Mouse (Mus musculus) G1E (cell line): ENCODE data around the gene Gm29735. TPM values are rescaled to one million over a fixed set of nuclear protein-coding genes. Genes with fewer than 3 reads are reported as not detected.
"Not testable (repeated sequence)": the region's sequence is repeated elsewhere in the genome, so short reads cannot be mapped to it uniquely, and the experiment has no call there.

Experiments used
- ATAC-seq: 2 replicates; pipeline ENCODE4 v1.8.0; 2016; ENCODE audit warnings: mild to moderate bottlenecking; ENCODE audit not compliant: insufficient number of reproducible peaks, poor library complexity, low FRiP score, severe bottlenecking; ENCODE audit errors: extremely low read depth
- DNase-seq: peaks from one replicate; pipeline ENCODE4 v3.0.0; 2012; ENCODE audit warnings: low spot score
- H3K27me3 ChIP-seq: 2 replicates; pipeline ENCODE4 v1.6.1; 2012; ENCODE audit warnings: mild to moderate bottlenecking, low read length, inconsistent platforms; ENCODE audit not compliant: insufficient read depth
- H3K36me3 ChIP-seq: replicated peaks from 2 replicates; pipeline ENCODE3; 2012; ENCODE audit warnings: mild to moderate bottlenecking, inconsistent platforms
- H3K4me1 ChIP-seq: 2 replicates; pipeline ENCODE4 v1.6.1; 2012; ENCODE audit warnings: low read depth, low read length, inconsistent platforms, mixed read lengths; ENCODE audit not compliant: insufficient read depth
- H3K4me3 ChIP-seq: 2 replicates; pipeline ENCODE4 v1.5.1; 2012; ENCODE audit warnings: low read depth, mild to moderate bottlenecking, inconsistent platforms, low read length, moderate library complexity, mixed read lengths
- H3K9me3 ChIP-seq: replicated peaks from 2 replicates; pipeline ENCODE4 v1.6.1; 2012; ENCODE audit warnings: inconsistent platforms
- CTCF ChIP-seq: IDR thresholded peaks from 2 replicates; pipeline ENCODE4 v1.5.1; 2012; ENCODE audit warnings: low read depth, low read length, inconsistent platforms, mixed read lengths
- GATA1 ChIP-seq: IDR thresholded peaks from 2 replicates; pipeline ENCODE4 v1.6.1; 2012; ENCODE audit warnings: borderline replicate concordance, low read length, inconsistent platforms, mixed read lengths
- GATA2 ChIP-seq: IDR thresholded peaks from 2 replicates; pipeline ENCODE4 v1.6.1; 2012; ENCODE audit warnings: low read depth, low read length, inconsistent platforms, borderline replicate concordance
- POLR2AphosphoS5 ChIP-seq: IDR thresholded peaks from 2 replicates; pipeline ENCODE4 v1.6.1; 2012; ENCODE audit warnings: low read depth, low read length, inconsistent platforms; ENCODE audit not compliant: insufficient replicate concordance
- TAL1 ChIP-seq: conservative IDR thresholded peaks from 2 replicates; pipeline ENCODE4 v1.6.1; 2012; ENCODE audit warnings: low read depth, low read length, inconsistent platforms, mixed read lengths
- polyA plus RNA-seq: library from polyadenylated mRNA; stranded (reverse); fragments of >175 nt; gene quantifications from 2 replicates; pipeline ENCODE4 v1.2.3, GENCODE M21; 2012
- total RNA-seq, 2 experiments: library from RNA; stranded (forward) in 1 of 2; stranded (reverse) in 1 of 2; fragments of 200-1000 nt in 1 of 2; fragments of >200 nt in 1 of 2; fragmentation: Nextera tagmentation in 1 of 2; gene quantifications; 2 replicates each; pipeline ENCODE4 v1.2.3; 2014 to 2017

Gene Gm29735
- total and polyA plus RNA-seq, 3 experiments, result not detected

DNA sequence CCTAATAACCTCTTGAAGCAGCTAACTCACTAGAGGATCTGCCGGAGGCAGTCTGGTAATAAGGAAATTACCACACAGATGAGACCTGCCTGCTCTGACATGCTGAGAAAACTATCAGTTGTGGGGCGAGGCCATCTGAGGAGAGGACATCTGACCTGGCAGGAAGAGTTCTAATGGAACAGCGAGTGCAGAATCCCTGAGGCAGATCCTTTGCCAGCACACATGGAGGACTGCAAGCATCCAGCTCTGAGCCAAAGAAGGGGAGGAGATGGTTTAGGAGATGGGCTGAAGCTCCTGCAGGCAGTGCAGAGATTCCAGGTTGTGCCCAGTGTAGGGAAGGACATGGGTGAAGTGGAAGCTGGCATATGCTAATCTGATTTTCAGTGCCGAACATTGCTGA lies 4.7 kb downstream of the Gm29735 start:
- Histone ChIP-seq H3K9me3 (no peaks in the 10 kb centered on the region), H3K4me3 (no peak overlapping the region), H3K36me3 (no peaks in the 10 kb centered on the region), H3K4me1 (no peaks in the 10 kb centered on the region), H3K27me3 (no peaks in the 10 kb centered on the region)
- DNase-seq (no peak), ATAC-seq (no peak)
- no peak for TF ChIP-seq TAL1
- no peak for TF ChIP-seq POLR2AphosphoS5
- TF ChIP-seq GATA1, result no peak
- TF ChIP-seq GATA2, result no peak

DNA sequence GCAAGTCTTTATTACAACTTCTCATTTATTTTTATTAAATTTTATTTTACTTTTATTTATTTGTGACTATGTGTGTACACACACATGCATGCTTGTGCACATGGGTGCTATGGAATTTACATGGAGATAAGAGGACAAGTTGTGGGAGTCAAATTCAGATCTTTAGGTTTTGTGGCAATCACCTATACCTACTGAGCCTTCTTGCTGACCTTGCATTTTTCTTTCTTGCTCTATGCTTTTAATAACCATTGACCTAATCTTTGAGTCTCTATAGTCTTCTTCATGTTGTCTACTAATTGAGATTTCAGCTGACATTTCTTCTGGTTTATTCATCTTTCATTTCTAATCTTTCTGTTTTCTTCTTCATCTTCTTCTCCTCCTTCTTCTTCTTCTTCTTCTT lies 8.3 kb downstream of the Gm29735 start:
- H3K27me3 ChIP-seq, result peaks cover under 1% of the 10 kb centered on the region; the same call in 1 of the 2 replicates
- no peak for TF ChIP-seq GATA1
- no peak for TF ChIP-seq GATA2
- TF ChIP-seq CTCF, result no peak
- no peak for TF ChIP-seq POLR2AphosphoS5
- TF ChIP-seq TAL1, result no peak
- H3K4me3 ChIP-seq, result no peak overlapping the region
- H3K36me3 ChIP-seq, result no peaks in the 10 kb centered on the region
- H3K9me3 ChIP-seq, result no peaks in the 10 kb centered on the region
- H3K4me1 ChIP-seq, result no peaks in the 10 kb centered on the region
- ATAC-seq (no peak), DNase-seq (no peak)

DNA sequence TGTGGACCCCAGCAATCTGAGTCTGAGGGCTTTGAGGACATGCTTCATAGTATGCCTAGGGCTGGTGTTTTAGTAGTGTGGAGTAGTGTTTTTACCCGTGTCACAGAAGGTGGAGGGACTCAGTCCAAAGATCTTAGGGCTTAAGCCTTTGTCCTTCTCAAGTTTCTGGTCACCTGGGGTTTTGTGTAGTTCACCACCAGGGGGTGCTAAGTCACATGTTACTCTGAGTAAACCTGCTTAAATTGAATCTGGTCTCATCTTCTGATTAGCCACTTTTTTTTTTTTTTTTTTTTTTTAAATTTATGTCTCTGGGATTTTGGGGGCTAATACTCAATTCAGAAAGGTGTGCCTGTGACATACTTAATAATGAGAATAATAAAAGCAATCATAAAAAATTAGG lies 10.9 kb downstream of the Gm29735 start:
- no peaks in the 10 kb centered on the region for H3K9me3 ChIP-seq
- TF ChIP-seq TAL1, result no peak
- no peak overlapping the region for H3K4me3 ChIP-seq
- DNase-seq (peak; percentile 32), ATAC-seq (no peak)
- no peaks in the 10 kb centered on the region for H3K4me1 ChIP-seq
- H3K27me3 ChIP-seq, result peaks cover 2% of the 10 kb centered on the region; the same call in 1 of the 2 replicates
- H3K36me3 ChIP-seq, result no peaks in the 10 kb centered on the region

DNA sequence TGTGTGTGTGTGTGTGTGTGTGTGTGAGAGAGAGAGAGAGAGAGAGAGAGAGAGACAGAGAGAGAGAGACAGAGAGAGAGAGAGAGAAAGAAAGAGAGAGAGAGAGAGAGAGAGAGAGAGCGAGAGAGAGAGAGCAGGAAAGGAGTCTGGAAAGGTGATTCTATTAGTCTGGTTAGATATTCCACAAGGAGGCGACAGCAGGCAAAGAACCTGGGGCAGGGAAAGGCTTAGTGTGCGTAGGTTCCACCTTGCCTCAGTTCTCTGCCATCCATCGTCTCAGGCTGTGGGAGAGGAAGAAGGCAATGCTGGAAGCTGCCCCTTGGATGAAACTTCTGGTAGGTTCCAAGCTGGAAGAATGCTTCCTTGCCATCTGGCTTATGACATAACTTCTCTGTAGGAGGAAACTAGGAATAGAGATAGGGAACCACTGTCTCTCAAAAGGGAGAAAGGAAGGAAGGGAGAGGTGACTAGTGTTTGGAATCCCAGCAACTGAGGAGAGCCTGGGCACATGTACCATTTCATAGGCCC lies 11.4 kb downstream of the Gm29735 start:
- no peaks in the 10 kb centered on the region for H3K9me3 ChIP-seq
- DNase-seq (no peak), ATAC-seq (no peak)
- H3K27me3 ChIP-seq, result peaks cover 2% of the 10 kb centered on the region; the same call in 1 of the 2 replicates
- no peaks in the 10 kb centered on the region for H3K4me1 ChIP-seq
- H3K36me3 ChIP-seq, result no peaks in the 10 kb centered on the region
- H3K4me3 ChIP-seq, result no peak overlapping the region
- TF ChIP-seq GATA1 (no peak), CTCF (no peak), TAL1 (no peak), POLR2AphosphoS5 (no peak), GATA2 (no peak)

DNA sequence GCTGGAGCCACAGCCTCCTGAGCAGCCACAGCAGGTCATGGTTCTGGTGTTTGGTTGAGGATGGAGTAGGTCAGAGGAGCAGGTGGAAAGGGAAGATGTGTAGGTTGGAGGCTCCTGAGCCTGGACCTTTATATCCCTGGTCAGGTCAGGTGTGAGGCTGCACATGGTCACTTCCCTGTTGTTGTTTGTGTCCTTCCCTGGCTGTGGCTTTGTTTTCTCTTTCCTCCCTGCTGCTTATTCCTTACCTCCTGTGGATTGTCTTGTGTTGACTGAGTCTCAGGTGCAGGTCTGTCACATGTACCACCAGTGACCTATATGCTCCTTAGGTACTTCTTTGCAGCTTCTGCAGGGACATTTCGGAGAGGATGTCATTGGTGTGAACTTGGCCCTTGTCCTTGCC lies 12.4 kb downstream of the Gm29735 start, which contains the start of gene Gm45337:
TSS of gene Gm45337 (minus strand) at position 101 of the 400 bp plus-strand sequence.
- Histone ChIP-seq H3K9me3 (no peaks in the 10 kb centered on the region), H3K4me1 (no peaks in the 10 kb centered on the region), H3K4me3 (no peak within 1 kb of the TSS), H3K36me3 (no peaks in the 10 kb centered on the region), H3K27me3 (peaks cover 2% of the 10 kb centered on the region; the same call in 1 of the 2 replicates)
- DNase-seq (peak; percentile 6), ATAC-seq (no peak)
- TF ChIP-seq GATA2, result no peak
- no peak for TF ChIP-seq CTCF
- no peak for TF ChIP-seq TAL1
- TF ChIP-seq POLR2AphosphoS5, result no peak
- no peak for TF ChIP-seq GATA1

DNA sequence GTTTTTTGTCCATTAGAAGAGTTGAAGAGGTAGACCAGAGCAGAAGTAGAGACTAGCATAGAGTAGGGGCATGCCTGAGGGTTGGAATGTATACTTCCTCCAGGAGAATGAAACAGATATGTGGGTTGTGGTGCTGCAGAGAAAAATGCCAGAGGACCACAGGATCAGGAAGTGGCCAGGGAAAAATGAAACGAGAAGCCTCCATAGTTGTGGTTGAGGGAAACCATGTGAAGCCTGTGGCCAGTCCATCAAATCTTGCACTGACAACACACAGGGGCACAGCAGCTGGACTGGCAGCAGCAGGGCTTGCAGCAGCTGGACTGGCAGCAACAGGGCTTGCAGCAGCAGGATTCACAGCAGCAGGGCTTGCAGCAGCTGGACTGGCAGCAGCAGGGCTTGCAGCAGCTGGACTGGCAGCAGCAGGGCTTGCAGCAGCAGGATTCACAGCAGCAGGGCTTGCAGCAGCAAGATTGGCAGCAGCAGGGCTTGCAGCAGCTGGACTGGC lies 13.4 kb downstream of the Gm29735 start:
- not testable (repeated sequence) for DNase-seq, H3K36me3 ChIP-seq, H3K9me3 ChIP-seq, H3K27me3 ChIP-seq, H3K4me1 ChIP-seq, H3K4me3 ChIP-seq, ATAC-seq

DNA sequence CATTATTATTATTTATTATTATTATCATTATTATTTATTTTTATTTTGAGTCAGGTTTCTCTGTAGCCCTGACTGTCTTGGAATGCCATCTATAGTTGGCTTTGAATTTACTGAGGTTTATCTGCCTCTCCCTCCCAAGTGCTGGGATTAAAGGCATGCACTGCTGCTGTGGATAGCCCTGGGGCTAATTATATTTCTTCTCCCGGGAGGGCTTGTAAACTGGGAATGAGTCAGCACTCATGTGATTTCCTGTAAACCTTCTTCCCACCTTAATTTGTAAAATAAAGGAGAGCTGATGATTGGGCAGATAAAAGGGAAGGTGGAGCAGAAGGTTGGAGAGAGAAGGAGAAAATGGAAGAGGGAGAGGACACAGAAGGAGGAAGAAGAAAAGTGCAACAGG lies 16.2 kb downstream of the Gm29735 start:
- DNase-seq (no peak), ATAC-seq (no peak)
- TF ChIP-seq TAL1, result no peak
- TF ChIP-seq GATA2, result no peak
- TF ChIP-seq POLR2AphosphoS5, result no peak
- TF ChIP-seq CTCF, result no peak
- no peak for TF ChIP-seq GATA1
- no peaks in the 10 kb centered on the region for H3K36me3 ChIP-seq
- no peaks in the 10 kb centered on the region for H3K9me3 ChIP-seq
- H3K4me3 ChIP-seq, result no peak overlapping the region
- H3K4me1 ChIP-seq, result no peaks in the 10 kb centered on the region
- H3K27me3 ChIP-seq, result peaks cover 2% of the 10 kb centered on the region; the same call in 1 of the 2 replicates

DNA sequence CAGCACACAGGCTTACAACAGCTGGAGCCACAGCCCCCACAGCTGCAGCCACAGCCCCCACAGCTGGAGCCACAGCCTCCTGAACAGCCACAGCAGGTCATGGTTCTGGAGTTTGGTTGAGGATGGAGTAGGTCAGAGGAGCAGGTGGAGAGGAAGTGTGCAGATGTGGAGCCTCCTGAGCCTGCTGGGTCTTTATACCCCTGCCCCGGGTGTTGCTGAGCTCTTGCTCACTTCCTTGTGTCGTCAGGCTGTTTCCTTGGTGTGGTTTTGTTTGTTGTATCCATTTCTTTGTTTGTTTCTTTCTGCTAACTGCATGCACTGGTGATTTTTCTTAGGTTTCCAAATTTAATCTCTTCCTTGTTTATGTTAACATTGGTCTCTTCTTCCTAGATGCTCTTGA lies 21.0 kb downstream of the Gm29735 start, which contains the start of gene Gm39115:
TSS of gene Gm39115 (minus strand) at position 101 of the 400 bp plus-strand sequence.
- not testable (repeated sequence) for H3K4me3 ChIP-seq, H3K36me3 ChIP-seq, DNase-seq, H3K4me1 ChIP-seq, ATAC-seq, H3K27me3 ChIP-seq, H3K9me3 ChIP-seq
